Mouse (Mus musculus): ENCODE data around the gene Tbxa2r. TPM values are rescaled to one million over a fixed set of nuclear protein-coding genes. Genes with fewer than 3 reads are reported as not detected.

Tbxa2r gene
- polyA plus RNA-seq, 1 experiment = 68.1 TPM

DNA sequence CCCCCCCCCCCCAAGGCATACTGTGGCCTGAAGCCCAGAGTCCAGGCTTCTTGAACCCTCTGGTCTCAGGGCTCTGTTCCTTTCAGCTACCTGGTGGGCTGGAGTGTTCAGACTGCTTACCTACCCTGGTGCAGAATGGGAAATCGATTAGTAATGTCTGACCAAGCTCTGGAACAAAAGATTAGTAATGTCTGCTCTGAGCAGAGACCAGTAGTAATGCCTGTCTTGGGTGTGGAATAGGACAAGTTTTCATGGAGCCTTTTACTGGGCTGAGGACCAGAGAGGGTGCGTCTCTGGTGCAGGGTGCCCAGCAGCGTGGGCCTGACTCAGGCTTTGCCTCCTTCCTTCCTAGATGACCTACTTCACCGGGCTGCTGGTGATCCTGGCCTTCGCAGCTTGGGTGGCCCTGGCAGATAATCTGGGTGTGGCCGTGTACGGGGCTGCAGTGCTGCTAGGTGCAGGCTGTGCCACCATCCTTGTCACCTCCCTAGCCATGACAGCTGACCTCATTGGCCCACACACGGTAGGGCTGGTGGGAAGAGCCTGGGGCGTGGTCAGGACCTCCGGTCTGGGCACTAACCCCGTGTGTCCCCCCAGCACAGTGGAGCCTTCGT, 33.9 kb downstream of the Tbxa2r start:
- no peak for DNase-seq (ENCODE audit: low read depth in 1 of 2, low spot score in 2 of 2)

DNA sequence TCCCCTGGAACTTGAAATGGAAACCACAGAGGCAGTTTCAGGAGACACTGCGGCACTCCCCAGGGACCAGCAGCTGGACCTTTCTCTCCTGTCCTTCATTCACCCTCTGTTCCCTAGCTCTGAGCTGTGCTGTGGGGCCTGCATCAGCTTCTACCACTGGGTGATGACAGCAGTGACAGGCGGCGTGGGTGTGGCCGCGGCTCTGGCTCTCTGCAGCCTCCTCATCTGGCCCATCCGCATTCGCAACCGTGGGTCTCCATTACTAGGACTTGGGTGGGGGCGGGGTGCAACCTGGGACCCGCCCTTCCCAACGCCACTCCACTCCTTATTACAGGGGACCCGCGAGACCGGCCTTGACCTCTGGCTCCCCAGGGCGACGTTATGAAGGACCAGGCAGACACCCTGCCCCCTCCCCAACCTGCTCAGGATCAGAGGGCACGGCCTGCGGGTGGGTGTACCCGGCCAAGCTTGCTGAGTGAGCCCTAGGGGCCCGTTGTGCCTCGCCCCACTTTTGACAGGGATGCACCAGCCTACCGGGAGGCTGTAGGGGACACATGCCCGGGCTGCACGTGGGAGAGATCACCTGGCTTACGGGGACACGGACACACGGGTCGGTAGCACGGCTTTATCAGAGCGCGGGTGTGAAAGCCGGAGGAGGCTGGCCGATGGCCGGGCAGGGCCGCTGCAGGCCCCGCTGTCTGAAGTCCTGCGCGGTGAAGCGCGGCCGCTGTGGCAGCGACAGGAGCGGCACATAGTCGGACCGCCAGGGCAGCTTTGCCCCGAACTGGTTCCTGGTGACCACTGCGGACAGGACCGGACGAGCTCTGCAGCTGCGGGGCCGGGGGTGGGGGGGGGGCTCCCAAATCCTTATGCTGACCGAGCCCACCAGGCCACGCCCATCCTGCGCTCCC, 35.2 kb downstream of the Tbxa2r start:
- 96% methylated on average over 54 of the region's 54 CpGs for WGBS
- peaks cover 19% of the 10 kb centered on the region for H3K36me3 ChIP-seq (ENCODE audit: control insufficient read depth, insufficient read depth, low read length)
- H3K27me3 ChIP-seq (ENCODE audit: control insufficient read depth, insufficient read depth, low read length) = no peaks in the 10 kb centered on the region
- DNase-seq (ENCODE audit: low read depth in 1 of 2, low spot score in 2 of 2) = no peak
- H3K27ac ChIP-seq (ENCODE audit: insufficient read depth, low read length) = no peak overlapping the region
- H3K4me3 ChIP-seq (ENCODE audit: extremely low read depth, insufficient read depth, insufficient read length) = no peak overlapping the region
- peaks cover under 1% of the 10 kb centered on the region for H3K4me1 ChIP-seq (ENCODE audit: control insufficient read depth, insufficient read depth, insufficient read length)
- TF ChIP-seq CTCF (IDR thresholded peaks at IDR 0.05; ENCODE audit: extremely low read depth, insufficient read depth, insufficient read length, insufficient replicate concordance) = no peak
- no peak for TF ChIP-seq POLR2A (IDR thresholded peaks at IDR 0.05; ENCODE audit: low read depth, low read length)

More for the DNA sequence above, 33.9 kb downstream of the Tbxa2r start:
- Histone ChIP-seq H3K27me3 (ENCODE audit: control insufficient read depth, insufficient read depth, low read length) (no peaks in the 10 kb centered on the region), H3K36me3 (ENCODE audit: control insufficient read depth, insufficient read depth, low read length) (peaks cover 7% of the 10 kb centered on the region), H3K4me1 (ENCODE audit: control insufficient read depth, insufficient read depth, insufficient read length) (peaks cover 12% of the 10 kb centered on the region), H3K27ac (ENCODE audit: insufficient read depth, low read length) (no peak overlapping the region; the same call in 1 of the 2 replicates), H3K4me3 (ENCODE audit: extremely low read depth, insufficient read depth, insufficient read length) (no peak overlapping the region)
- no peak for TF ChIP-seq CTCF (IDR thresholded peaks at IDR 0.05; ENCODE audit: extremely low read depth, insufficient read depth, insufficient read length, insufficient replicate concordance)
- no peak for TF ChIP-seq POLR2A (IDR thresholded peaks at IDR 0.05; ENCODE audit: low read depth, low read length)
- whole genome bisulfite sequencing = 83% methylated on average over 12 of the region's 12 CpGs

DNA sequence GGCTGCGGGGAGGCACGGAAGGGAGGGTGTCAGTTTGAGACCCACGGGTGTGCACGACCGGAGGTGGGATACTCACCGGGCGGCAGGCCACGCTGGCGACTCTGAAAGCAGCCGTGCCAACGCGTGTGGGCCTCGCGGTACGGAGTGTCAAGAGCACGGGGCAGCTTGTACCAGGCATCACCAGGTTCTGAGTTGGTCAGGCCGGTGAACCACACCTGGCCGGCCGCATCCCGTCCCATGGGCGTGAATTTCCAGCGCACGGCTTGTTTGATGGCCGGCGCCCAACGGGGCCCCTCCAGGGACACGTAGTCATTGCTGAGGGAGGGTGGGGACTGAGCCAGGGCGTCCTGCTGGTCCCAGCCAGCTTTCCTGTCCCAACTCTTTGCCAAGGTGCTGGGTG, 36.1 kb downstream of the Tbxa2r start:
- H3K4me3 ChIP-seq (ENCODE audit: extremely low read depth, insufficient read depth, insufficient read length) = no peak overlapping the region
- no peak for DNase-seq (ENCODE audit: low read depth in 1 of 2, low spot score in 2 of 2)
- 95% methylated on average over 28 of the region's 28 CpGs for WGBS

DNA sequence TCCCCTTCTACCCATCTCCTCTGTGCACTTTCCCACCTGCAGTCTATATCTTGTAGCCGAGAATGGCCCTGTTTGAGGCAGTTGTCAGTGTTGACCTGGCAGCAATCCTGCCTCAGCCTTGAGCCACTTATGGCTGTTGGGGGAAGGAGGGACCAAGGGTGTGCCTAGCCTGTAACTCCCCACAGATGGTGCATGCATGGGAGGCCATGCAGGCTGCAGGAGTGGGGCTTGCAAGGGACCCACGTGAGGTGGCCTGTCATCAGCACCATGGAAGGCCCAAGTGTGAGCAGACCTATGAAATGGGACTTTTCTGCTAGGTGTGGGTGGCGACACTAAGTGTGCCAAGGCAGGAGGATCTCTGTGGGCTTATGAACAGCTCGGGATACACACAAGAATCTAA, 36.5 kb downstream of the Tbxa2r start:
- Histone ChIP-seq H3K27me3 (ENCODE audit: control insufficient read depth, insufficient read depth, low read length) (no peaks in the 10 kb centered on the region), H3K4me3 (ENCODE audit: extremely low read depth, insufficient read depth, insufficient read length) (no peak overlapping the region), H3K36me3 (ENCODE audit: control insufficient read depth, insufficient read depth, low read length) (peaks cover 31% of the 10 kb centered on the region), H3K4me1 (ENCODE audit: control insufficient read depth, insufficient read depth, insufficient read length) (no peaks in the 10 kb centered on the region; the same call in none of the 2 replicates), H3K27ac (ENCODE audit: insufficient read depth, low read length) (no peak overlapping the region)
- TF ChIP-seq POLR2A (IDR thresholded peaks at IDR 0.05; ENCODE audit: low read depth, low read length) = no peak
- no peak for TF ChIP-seq CTCF (IDR thresholded peaks at IDR 0.05; ENCODE audit: extremely low read depth, insufficient read depth, insufficient read length, insufficient replicate concordance)
- DNase-seq (ENCODE audit: low read depth in 1 of 2, low spot score in 2 of 2) = no peak
- WGBS = 64% methylated on average over 4 of the region's 4 CpGs

More for the DNA sequence above, 36.1 kb downstream of the Tbxa2r start:
- H3K36me3 ChIP-seq (ENCODE audit: control insufficient read depth, insufficient read depth, low read length) = peaks cover 27% of the 10 kb centered on the region
- no peak for TF ChIP-seq POLR2A (IDR thresholded peaks at IDR 0.05; ENCODE audit: low read depth, low read length)
- TF ChIP-seq CTCF (IDR thresholded peaks at IDR 0.05; ENCODE audit: extremely low read depth, insufficient read depth, insufficient read length, insufficient replicate concordance) = no peak
- H3K4me1 ChIP-seq (ENCODE audit: control insufficient read depth, insufficient read depth, insufficient read length) = no peaks in the 10 kb centered on the region; the same call in none of the 2 replicates
- H3K27me3 ChIP-seq (ENCODE audit: control insufficient read depth, insufficient read depth, low read length) = no peaks in the 10 kb centered on the region
- H3K27ac ChIP-seq (ENCODE audit: insufficient read depth, low read length) = no peak overlapping the region

DNA sequence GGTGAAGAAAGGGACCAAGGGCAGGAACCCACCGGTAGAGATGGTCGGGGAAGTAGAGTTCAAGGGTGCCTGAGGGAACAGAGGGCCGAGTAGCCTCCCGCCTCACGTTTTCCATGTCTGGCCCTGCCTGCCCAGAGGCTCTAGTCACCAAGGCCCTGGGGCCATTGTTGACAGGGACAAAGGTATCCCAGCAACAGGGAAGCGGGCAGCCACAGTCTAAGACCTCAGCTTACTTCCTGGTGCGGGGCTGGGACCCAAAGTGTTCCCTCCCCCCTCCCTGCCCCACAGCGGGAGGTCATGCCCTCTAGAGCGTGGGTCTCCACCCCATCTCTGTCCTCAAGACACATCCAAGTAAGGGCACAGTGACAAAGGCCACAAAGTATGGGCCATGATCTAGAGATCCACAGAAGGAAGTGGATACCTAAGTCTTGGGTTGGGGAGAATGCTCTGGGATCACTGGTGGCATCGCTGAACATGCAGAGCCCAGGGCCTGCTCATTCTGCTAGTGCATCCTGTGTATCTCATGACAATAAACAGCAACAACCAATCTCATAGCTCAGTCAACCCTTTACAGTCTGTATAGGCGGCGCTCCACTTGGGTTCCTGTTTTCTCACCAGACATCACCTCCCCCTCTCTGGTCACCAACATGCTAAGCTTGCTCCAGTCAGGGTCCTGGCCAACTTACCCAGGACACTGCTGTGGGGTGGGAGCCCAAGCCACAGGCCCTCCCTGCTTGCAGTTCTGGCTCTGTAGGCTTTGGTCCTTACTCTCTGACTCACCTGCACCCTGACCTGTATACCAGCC, 37.3 kb downstream of the Tbxa2r start, which contains the start of gene 4930404N11Rik:
Gene 4930404N11Rik, minus strand, starts transcription at position 145 of the 805 bp plus-strand sequence.
- no peak within 1 kb of the TSS for H3K4me3 ChIP-seq (ENCODE audit: extremely low read depth, insufficient read depth, insufficient read length)
- WGBS = 52% methylated on average over 12 of the region's 12 CpGs
- DNase-seq (ENCODE audit: low read depth in 1 of 2, low spot score in 2 of 2) = no peak
- peaks cover 39% of the 10 kb centered on the region for H3K36me3 ChIP-seq (ENCODE audit: control insufficient read depth, insufficient read depth, low read length)
- TF ChIP-seq CTCF (IDR thresholded peaks at IDR 0.05; ENCODE audit: extremely low read depth, insufficient read depth, insufficient read length, insufficient replicate concordance) (no peak), POLR2A (IDR thresholded peaks at IDR 0.05; ENCODE audit: low read depth, low read length) (no peak)
- no peak within 1 kb of the TSS; the same call in 1 of the 2 replicates for H3K27ac ChIP-seq (ENCODE audit: insufficient read depth, low read length)
- no peaks in the 10 kb centered on the region; the same call in none of the 2 replicates for H3K4me1 ChIP-seq (ENCODE audit: control insufficient read depth, insufficient read depth, insufficient read length)
- H3K27me3 ChIP-seq (ENCODE audit: control insufficient read depth, insufficient read depth, low read length) = no peaks in the 10 kb centered on the region

DNA sequence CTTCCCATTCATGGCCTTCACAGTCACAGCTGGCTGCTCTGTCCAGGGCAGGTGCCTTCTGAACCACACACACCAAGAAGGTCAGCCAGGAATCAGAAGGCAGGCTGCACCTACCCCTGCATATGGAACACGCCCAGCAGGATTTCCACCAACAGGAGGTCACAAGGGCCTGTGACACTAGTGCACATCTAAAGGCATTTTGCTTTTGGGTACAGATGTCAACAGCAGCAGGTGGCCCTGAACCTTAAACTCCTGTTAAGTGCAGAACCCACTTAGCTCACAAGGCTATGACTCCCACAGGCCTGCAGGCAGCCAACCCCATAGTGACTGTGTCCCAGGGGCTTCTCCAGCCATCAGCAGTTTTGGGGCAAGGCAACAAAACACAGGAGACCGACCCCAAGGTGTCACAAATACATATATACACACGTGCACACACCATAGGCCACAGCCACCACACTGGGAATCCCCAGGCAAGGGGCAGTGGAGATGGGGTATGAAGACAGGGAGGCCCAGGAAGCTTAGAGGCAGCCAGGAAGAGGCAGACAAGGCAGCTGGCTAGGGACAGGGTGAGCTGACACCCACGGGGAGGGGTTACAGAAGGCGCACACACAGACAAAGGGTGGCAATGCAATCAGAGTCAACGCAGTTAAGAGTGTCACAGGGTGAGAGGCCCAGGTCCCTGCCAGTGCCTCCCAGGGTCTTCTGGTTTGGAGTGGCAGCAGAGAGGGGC, 38.1 kb downstream of the Tbxa2r start:
- Histone ChIP-seq H3K4me1 (ENCODE audit: control insufficient read depth, insufficient read depth, insufficient read length) (no peaks in the 10 kb centered on the region; the same call in none of the 2 replicates), H3K27me3 (ENCODE audit: control insufficient read depth, insufficient read depth, low read length) (no peaks in the 10 kb centered on the region), H3K36me3 (ENCODE audit: control insufficient read depth, insufficient read depth, low read length) (peaks cover 41% of the 10 kb centered on the region), H3K4me3 (ENCODE audit: extremely low read depth, insufficient read depth, insufficient read length) (no peak overlapping the region), H3K27ac (ENCODE audit: insufficient read depth, low read length) (no peak overlapping the region; the same call in 1 of the 2 replicates)
- WGBS = 79% methylated on average over 6 of the region's 6 CpGs
- TF ChIP-seq POLR2A (IDR thresholded peaks at IDR 0.05; ENCODE audit: low read depth, low read length) = no peak
- no peak for TF ChIP-seq CTCF (IDR thresholded peaks at IDR 0.05; ENCODE audit: extremely low read depth, insufficient read depth, insufficient read length, insufficient replicate concordance)
- DNase-seq (ENCODE audit: low read depth in 1 of 2, low spot score in 2 of 2) = no peak

All from spleen, adult 2 months (tissue).